Mouse (Mus musculus) C2C12 (cell line): Measurements from ENCODE around the gene Ptpn13. TPM values are rescaled to one million over a fixed set of nuclear protein-coding genes. Genes with fewer than 3 reads are reported as not detected.

Source experiments
- H3K27me3 ChIP-seq: one replicate; pipeline ENCODE4 v1.6.1; 2011; ENCODE audit not compliant: control insufficient read depth, insufficient read depth, insufficient read length
- H3K36me3 ChIP-seq: one replicate; pipeline ENCODE4 v1.6.1; 2011; ENCODE audit not compliant: control insufficient read depth, insufficient read depth
- H3K4me3 ChIP-seq: one replicate; pipeline ENCODE4 v1.5.1; 2011; ENCODE audit warnings: mild to moderate bottlenecking, control low read depth; ENCODE audit not compliant: poor library complexity, insufficient read depth, severe bottlenecking
- H3K79me2 ChIP-seq: one replicate; pipeline ENCODE4 v1.6.1; 2011; ENCODE audit not compliant: control insufficient read depth, insufficient read depth
- H3K79me3 ChIP-seq: one replicate; pipeline ENCODE4 v1.6.1; 2011; ENCODE audit warnings: low read depth, control low read depth
- H3ac ChIP-seq: one replicate; pipeline ENCODE3; 2011; ENCODE audit warnings: low read depth; ENCODE audit not compliant: control insufficient read depth, insufficient read length
- CEBPB ChIP-seq: IDR thresholded peaks from one replicate; pipeline ENCODE4 v1.6.1; 2011; ENCODE audit warnings: low read depth, mild to moderate bottlenecking, control low read depth, moderate library complexity
- CTCF ChIP-seq: IDR thresholded peaks from one replicate; pipeline ENCODE4 v1.5.1; 2011; ENCODE audit not compliant: control insufficient read depth, insufficient read depth, insufficient read length
- FOSL1 ChIP-seq: IDR thresholded peaks from one replicate; pipeline ENCODE4 v1.8.0; 2011; ENCODE audit warnings: mild to moderate bottlenecking, low read length; ENCODE audit not compliant: poor library complexity, insufficient read depth, severe bottlenecking
- MAX ChIP-seq: IDR thresholded peaks from one replicate; pipeline ENCODE4 v1.6.1; 2011; ENCODE audit warnings: mild to moderate bottlenecking, control low read depth
- MYOD1 ChIP-seq: IDR thresholded peaks from one replicate; pipeline ENCODE4 v1.6.1; 2011; ENCODE audit warnings: low read depth; ENCODE audit not compliant: control insufficient read depth, insufficient read length
- MYOG ChIP-seq: IDR thresholded peaks from one replicate; pipeline ENCODE4 v1.6.1; 2011; ENCODE audit not compliant: control insufficient read depth, insufficient read length; ENCODE audit errors: extremely low read depth
- USF1 ChIP-seq: IDR thresholded peaks from one replicate; pipeline ENCODE4 v1.6.1; 2011; ENCODE audit warnings: low read depth, mild to moderate bottlenecking, control low read depth, moderate library complexity
- polyA plus RNA-seq: library from polyadenylated mRNA; unstranded; fragments of >200 nt; fragmentation: generic; extraction: Trizol; gene quantifications from one replicate; pipeline ENCODE4 v1.2.1, GENCODE M21; 2012; ENCODE audit warnings: missing spikeins

Ptpn13 gene
- polyA plus RNA-seq, 1 experiment: 1.8 TPM

GRCm38 (mm10) chr5:103499305-103499704 is 74.3 kb downstream of the Ptpn13 start:
- Histone ChIP-seq H3K79me2 (no peaks in the 10 kb centered on the region), H3ac (no peak overlapping the region), H3K27me3 (no peaks in the 10 kb centered on the region), H3K79me3 (no peaks in the 10 kb centered on the region), H3K4me3 (no peak overlapping the region), H3K36me3 (no peaks in the 10 kb centered on the region)
- TF ChIP-seq MAX: no peak
- no peak for TF ChIP-seq USF1
- TF ChIP-seq MYOG: no peak
- no peak for TF ChIP-seq CEBPB
- no peak for TF ChIP-seq CTCF

GRCm38 (mm10) chr5:103501076-103501475 is 76.1 kb downstream of the Ptpn13 start:
- no peak overlapping the region for H3ac ChIP-seq
- H3K36me3 ChIP-seq: no peaks in the 10 kb centered on the region
- no peaks in the 10 kb centered on the region for H3K79me3 ChIP-seq
- no peak overlapping the region for H3K4me3 ChIP-seq
- no peaks in the 10 kb centered on the region for H3K79me2 ChIP-seq
- H3K27me3 ChIP-seq: no peaks in the 10 kb centered on the region
- TF ChIP-seq MYOG (no peak), CTCF (no peak), USF1 (no peak), MAX (no peak), FOSL1 (no peak), CEBPB (no peak), MYOD1 (no peak)

GRCm38 (mm10) chr5:103501839-103502238 is 76.8 kb downstream of the Ptpn13 start:
- Histone ChIP-seq H3ac (no peak overlapping the region), H3K79me3 (no peaks in the 10 kb centered on the region), H3K4me3 (no peak overlapping the region)

GRCm38 (mm10) chr5:103513162-103513561 is 88.2 kb downstream of the Ptpn13 start:
- Histone ChIP-seq H3K4me3 (no peak overlapping the region), H3ac (no peak overlapping the region), H3K27me3 (no peaks in the 10 kb centered on the region), H3K79me2 (no peaks in the 10 kb centered on the region), H3K36me3 (no peaks in the 10 kb centered on the region), H3K79me3 (no peaks in the 10 kb centered on the region)
- TF ChIP-seq MYOG: no peak
- TF ChIP-seq CEBPB: no peak
- TF ChIP-seq USF1: no peak
- TF ChIP-seq MAX: no peak
- no peak for TF ChIP-seq CTCF
- TF ChIP-seq FOSL1: no peak
- no peak for TF ChIP-seq MYOD1

More at GRCm38 (mm10) chr5:103501839-103502238, 76.8 kb downstream of the Ptpn13 start:
- TF ChIP-seq MAX: no peak
- no peak for TF ChIP-seq CEBPB
- no peak for TF ChIP-seq FOSL1
- no peak for TF ChIP-seq USF1
- TF ChIP-seq MYOG: no peak
- no peak for TF ChIP-seq CTCF
- no peak for TF ChIP-seq MYOD1
- Histone ChIP-seq H3K27me3 (no peaks in the 10 kb centered on the region), H3K36me3 (no peaks in the 10 kb centered on the region), H3K79me2 (no peaks in the 10 kb centered on the region)

DNA sequence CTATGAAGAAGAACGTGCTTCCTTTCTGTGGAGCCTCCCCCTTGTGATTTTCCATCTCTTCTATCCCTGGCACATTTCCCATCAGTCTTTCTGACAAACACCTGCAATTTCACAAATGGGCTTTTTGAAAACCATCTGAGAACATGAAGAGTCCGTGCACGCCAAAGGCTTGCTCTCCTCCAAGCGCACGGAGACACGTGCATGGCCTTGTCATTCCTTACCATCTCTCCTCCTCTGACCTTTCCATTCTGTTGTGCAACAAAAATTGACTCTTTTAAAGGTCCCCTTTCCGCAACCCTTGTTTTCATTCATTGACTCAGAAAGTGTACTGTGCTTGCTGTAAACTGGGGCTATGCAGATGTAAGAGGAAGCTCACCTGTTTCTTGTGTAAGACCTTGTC is 89.4 kb downstream of the Ptpn13 start:
- Histone ChIP-seq H3K4me3 (no peak overlapping the region), H3ac (no peak overlapping the region), H3K36me3 (no peaks in the 10 kb centered on the region), H3K27me3 (no peaks in the 10 kb centered on the region), H3K79me3 (no peaks in the 10 kb centered on the region), H3K79me2 (no peaks in the 10 kb centered on the region)
- no peak for TF ChIP-seq CEBPB
- no peak for TF ChIP-seq MYOG
- TF ChIP-seq MAX: no peak
- no peak for TF ChIP-seq CTCF
- no peak for TF ChIP-seq USF1
- TF ChIP-seq FOSL1: no peak
- TF ChIP-seq MYOD1: no peak

DNA sequence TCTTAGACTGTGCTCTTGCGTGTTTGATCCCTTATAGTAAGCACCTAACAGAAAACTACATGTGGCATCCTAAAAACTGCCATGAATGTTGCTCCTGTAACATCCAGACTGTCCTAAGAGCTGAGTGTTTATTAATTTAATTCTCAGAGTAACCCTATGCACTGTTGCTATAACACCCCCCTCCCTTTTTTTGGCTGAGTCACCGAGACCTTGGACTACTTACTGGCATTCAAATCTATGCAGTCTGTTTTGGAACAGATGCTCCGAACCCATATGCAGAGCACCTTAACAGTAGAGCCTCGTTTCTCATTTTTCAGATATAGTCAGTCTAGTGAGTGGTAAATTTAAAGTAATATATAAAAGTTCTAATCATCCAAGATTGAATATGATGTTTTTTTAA is 90.9 kb downstream of the Ptpn13 start:
- H3K36me3 ChIP-seq: no peaks in the 10 kb centered on the region
- no peak overlapping the region for H3ac ChIP-seq
- H3K27me3 ChIP-seq: no peaks in the 10 kb centered on the region
- TF ChIP-seq MAX: no peak
- no peak for TF ChIP-seq MYOD1
- no peak for TF ChIP-seq CEBPB
- no peak for TF ChIP-seq MYOG
- no peak for TF ChIP-seq FOSL1
- no peak for TF ChIP-seq USF1
- TF ChIP-seq CTCF: no peak
- no peak overlapping the region for H3K4me3 ChIP-seq
- H3K79me3 ChIP-seq: no peaks in the 10 kb centered on the region
- H3K79me2 ChIP-seq: no peaks in the 10 kb centered on the region
